Mouse (Mus musculus) lung, embryonic 15.5 days (tissue): ENCODE measurements around the gene Tnpo3. TPM values are rescaled to one million over a fixed set of nuclear protein-coding genes. Genes with fewer than 3 reads are reported as not detected.

Experiments
- ATAC-seq: fragments of 200-750 bp; cut with Nextera tagmentation; 2 replicates; pipeline ENCODE4 v1.8.0; 2017; ENCODE audit warnings: moderate number of reproducible peaks, borderline replicate concordance; ENCODE audit not compliant: low FRiP score, low TSS enrichment; ENCODE audit errors: extremely low read depth
- H3K27ac ChIP-seq: fragments of 300-500 bp; sonication (generic); 2 replicates; pipeline ENCODE4 v1.5.1; 2015; ENCODE audit warnings: moderate library complexity, mild to moderate bottlenecking, inconsistent platforms
- H3K27me3 ChIP-seq: fragments of 300-500 bp; sonication (generic); 2 replicates; pipeline ENCODE4 v1.6.1; 2015; ENCODE audit warnings: inconsistent platforms
- H3K36me3 ChIP-seq: fragments of 300-500 bp; sonication (generic); 2 replicates; pipeline ENCODE4 v1.6.1; 2015; ENCODE audit warnings: inconsistent platforms
- H3K4me1 ChIP-seq: fragments of 300-500 bp; sonication (generic); 2 replicates; pipeline ENCODE4 v1.6.1; 2015; ENCODE audit warnings: inconsistent platforms
- H3K4me2 ChIP-seq: fragments of 300-500 bp; sonication (generic); 2 replicates; pipeline ENCODE4 v1.6.1; 2015; ENCODE audit warnings: inconsistent platforms, mild to moderate bottlenecking, moderate library complexity
- H3K4me3 ChIP-seq: fragments of 300-500 bp; sonication (generic); 2 replicates; pipeline ENCODE4 v1.5.1; 2015; ENCODE audit warnings: mild to moderate bottlenecking, inconsistent platforms
- H3K9ac ChIP-seq: fragments of 300-500 bp; sonication (generic); 2 replicates; pipeline ENCODE4 v1.6.1; 2015; ENCODE audit warnings: inconsistent platforms
- H3K9me3 ChIP-seq: fragments of 300-500 bp; sonication (generic); 2 replicates; pipeline ENCODE4 v1.6.1; 2016; ENCODE audit warnings: inconsistent platforms
- WGBS: fragments of 180-500 bp; shearing (Covaris S2); methylation state at CpG from one replicate; pipeline ENCODE4 v1.1.7; 2015; 5-methylcytosine and 5-hydroxymethylcytosine counted together
- polyA plus RNA-seq: library from polyadenylated mRNA; unstranded; fragments of >200 nt; fragmentation: Nextera tagmentation; extraction: Ambion mirVana; gene quantifications from 2 replicates; pipeline ENCODE4 v1.2.1, GENCODE M21; 2015

Gene Tnpo3
- polyA plus RNA-seq, 1 experiment from 2014 or later: 83.2 TPM

GRCm38 (mm10) chr6:29537221-29537620 is 72.5 kb downstream of the Tnpo3 start:
- H3K27ac ChIP-seq: no peak overlapping the region
- no peak for ATAC-seq
- no peak overlapping the region for H3K9ac ChIP-seq
- H3K4me1 ChIP-seq: no peaks in the 10 kb centered on the region
- no peak overlapping the region for H3K4me2 ChIP-seq
- no peaks in the 10 kb centered on the region for H3K9me3 ChIP-seq
- WGBS: 75% methylated on average over 3 of the region's 3 CpGs
- peaks cover 21% of the 10 kb centered on the region for H3K36me3 ChIP-seq
- H3K27me3 ChIP-seq: no peaks in the 10 kb centered on the region
- H3K4me3 ChIP-seq: no peak overlapping the region

GRCm38 (mm10) chr6:29536651-29537193 is 73.0 kb downstream of the Tnpo3 start:
- no peak for ATAC-seq
- H3K4me1 ChIP-seq: no peaks in the 10 kb centered on the region
- 66% methylated on average over 4 of the region's 4 CpGs for WGBS
- no peak overlapping the region for H3K27ac ChIP-seq
- peaks cover 16% of the 10 kb centered on the region for H3K36me3 ChIP-seq
- H3K27me3 ChIP-seq: no peaks in the 10 kb centered on the region
- H3K9me3 ChIP-seq: no peaks in the 10 kb centered on the region
- H3K4me2 ChIP-seq: no peak overlapping the region
- H3K4me3 ChIP-seq: no peak overlapping the region
- no peak overlapping the region for H3K9ac ChIP-seq

DNA sequence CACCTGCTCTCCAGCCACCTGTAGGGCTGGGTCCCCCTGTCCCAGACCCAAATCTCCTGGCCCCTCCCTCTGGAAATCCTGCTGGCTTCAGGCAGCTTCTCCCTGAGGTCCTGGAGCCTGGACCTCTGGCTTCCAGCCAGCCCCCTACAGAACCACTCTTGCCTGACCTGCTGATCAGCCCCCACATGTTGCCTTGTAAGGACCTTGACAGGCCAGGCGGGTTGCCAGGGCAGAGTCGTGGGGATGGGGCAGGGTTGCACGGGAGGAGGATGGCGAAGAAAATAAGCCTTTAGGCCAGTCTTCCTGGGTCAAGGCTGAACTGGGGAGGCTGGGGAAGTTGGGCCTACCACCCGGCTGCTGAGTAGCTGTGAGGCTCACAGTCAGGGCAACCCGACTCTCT is 74.4 kb downstream of the Tnpo3 start:
- Histone ChIP-seq H3K4me1 (no peaks in the 10 kb centered on the region), H3K27ac (no peak overlapping the region), H3K4me3 (no peak overlapping the region), H3K4me2 (no peak overlapping the region), H3K27me3 (peaks cover 2% of the 10 kb centered on the region; the same call in 1 of the 2 replicates), H3K36me3 (peaks cover 7% of the 10 kb centered on the region), H3K9me3 (no peaks in the 10 kb centered on the region), H3K9ac (no peak overlapping the region)
- no peak for ATAC-seq
- WGBS: 65% methylated on average over 6 of the region's 6 CpGs

GRCm38 (mm10) chr6:29530050-29530449 is 79.6 kb downstream of the Tnpo3 start:
- 51% methylated on average over 4 of the region's 4 CpGs for WGBS
- H3K9me3 ChIP-seq: no peaks in the 10 kb centered on the region
- H3K36me3 ChIP-seq: no peaks in the 10 kb centered on the region

GRCm38 (mm10) chr6:29529444-29529820 is 80.3 kb downstream of the Tnpo3 start:
- WGBS: 28% methylated on average over 2 of the region's 2 CpGs
- H3K9me3 ChIP-seq: no peaks in the 10 kb centered on the region
- H3K4me1 ChIP-seq: peaks cover 30% of the 10 kb centered on the region
- no peaks in the 10 kb centered on the region for H3K36me3 ChIP-seq
- H3K27ac ChIP-seq: no peak overlapping the region
- H3K4me3 ChIP-seq: no peak overlapping the region
- no peak for ATAC-seq
- peak overlapping the region; percentile 20; the same call in 1 of the 2 replicates for H3K4me2 ChIP-seq
- no peak overlapping the region for H3K9ac ChIP-seq
- peaks cover 50% of the 10 kb centered on the region for H3K27me3 ChIP-seq

More at GRCm38 (mm10) chr6:29530050-29530449, 79.6 kb downstream of the Tnpo3 start:
- Histone ChIP-seq H3K27ac (no peak overlapping the region), H3K27me3 (peaks cover 50% of the 10 kb centered on the region), H3K4me2 (no peak overlapping the region), H3K4me1 (peaks cover 29% of the 10 kb centered on the region), H3K4me3 (no peak overlapping the region), H3K9ac (no peak overlapping the region)
- ATAC-seq: no peak

- Histone ChIP-seq H3K4me3 (no peak overlapping the region), H3K9ac (no peak overlapping the region), H3K4me2 (peak overlapping the region; percentile 20; the same call in 1 of the 2 replicates), H3K4me1 (peaks cover 34% of the 10 kb centered on the region), H3K27ac (no peak overlapping the region), H3K36me3 (no peaks in the 10 kb centered on the region), H3K27me3 (peaks cover 53% of the 10 kb centered on the region), H3K9me3 (no peaks in the 10 kb centered on the region)
- 17% methylated on average over 13 of the region's 13 CpGs for WGBS
- no peak for ATAC-seq
Measured at GRCm38 (mm10) chr6:29528561-29529443, 80.9 kb downstream of the Tnpo3 start.

DNA sequence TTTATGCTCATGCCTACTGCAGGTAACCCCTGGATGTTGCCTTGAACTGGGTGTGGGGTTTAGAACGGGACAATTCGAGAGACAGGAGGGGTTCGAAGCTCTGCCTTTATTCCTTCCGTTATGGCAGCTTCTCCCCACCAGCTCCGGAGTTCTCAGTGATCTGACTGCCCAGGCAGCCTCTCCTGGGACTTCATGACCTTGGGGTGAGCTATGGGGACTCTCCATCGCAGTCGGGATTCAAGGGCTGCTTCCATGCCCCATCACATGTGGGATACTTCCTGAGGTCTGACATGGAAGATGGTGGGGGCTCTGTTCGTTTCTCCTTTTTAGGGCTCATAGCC is 81.6 kb downstream of the Tnpo3 start:
- no peak overlapping the region for H3K9ac ChIP-seq
- peaks cover 34% of the 10 kb centered on the region for H3K4me1 ChIP-seq
- WGBS: 14% methylated on average over 8 of the region's 8 CpGs
- peak overlapping the region; percentile 99 for H3K4me2 ChIP-seq
- peak overlapping the region; percentile 56 for H3K4me3 ChIP-seq
- no peaks in the 10 kb centered on the region for H3K36me3 ChIP-seq
- H3K27ac ChIP-seq: no peak overlapping the region
- ATAC-seq: no peak
- peaks cover 53% of the 10 kb centered on the region for H3K27me3 ChIP-seq
- H3K9me3 ChIP-seq: no peaks in the 10 kb centered on the region

GRCm38 (mm10) chr6:29527361-29528164 is 82.1 kb downstream of the Tnpo3 start:
- Histone ChIP-seq H3K4me3 (peak overlapping the region; percentile 56), H3K27ac (no peak overlapping the region), H3K4me2 (peak overlapping the region; percentile 99), H3K9ac (no peak overlapping the region), H3K36me3 (no peaks in the 10 kb centered on the region), H3K27me3 (peaks cover 53% of the 10 kb centered on the region), H3K9me3 (no peaks in the 10 kb centered on the region), H3K4me1 (peaks cover 34% of the 10 kb centered on the region)
- 4% methylated on average over 34 of the region's 34 CpGs for WGBS
- ATAC-seq: no peak

GRCm38 (mm10) chr6:29526281-29527251 is 83.1 kb downstream of the Tnpo3 start, which contains the start of gene Irf5:
Irf5 (plus strand) TSS chr6:29526625.
- H3K4me3 ChIP-seq: peak within 1 kb of the TSS; percentile 56
- H3K27ac ChIP-seq: no peak within 1 kb of the TSS
- no peaks in the 10 kb centered on the region for H3K36me3 ChIP-seq
- peaks cover 34% of the 10 kb centered on the region for H3K4me1 ChIP-seq
- peaks cover 53% of the 10 kb centered on the region for H3K27me3 ChIP-seq
- H3K9ac ChIP-seq: peak within 1 kb of the TSS; percentile 40
- ATAC-seq: peak; percentile 36; the same call in 1 of the 2 replicates
- H3K9me3 ChIP-seq: no peaks in the 10 kb centered on the region
- WGBS: under 1% methylated on average over 73 of the region's 96 CpGs
- peak within 1 kb of the TSS; percentile 99 for H3K4me2 ChIP-seq

DNA sequence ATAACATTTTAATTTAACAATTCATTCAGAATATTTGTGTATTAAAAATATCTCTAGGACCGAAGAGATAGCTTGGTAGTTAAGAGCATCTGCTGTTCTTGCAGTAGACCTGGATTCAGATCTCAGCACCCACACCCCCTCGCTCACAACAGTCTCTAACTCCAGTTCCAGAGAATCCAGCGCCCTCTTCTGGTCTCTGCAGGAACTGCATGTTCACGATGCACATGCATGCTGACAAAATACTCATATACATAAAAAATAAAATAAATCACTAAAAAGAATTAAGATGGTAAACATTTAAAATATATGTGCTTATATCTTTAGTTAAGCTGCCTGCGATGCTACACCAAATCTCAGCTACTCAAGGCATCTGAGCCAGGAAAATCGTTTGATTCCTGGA is 84.4 kb downstream of the Tnpo3 start:
- H3K9me3 ChIP-seq: no peaks in the 10 kb centered on the region
- H3K36me3 ChIP-seq: no peaks in the 10 kb centered on the region
- H3K27ac ChIP-seq: no peak overlapping the region
- peaks cover 51% of the 10 kb centered on the region for H3K27me3 ChIP-seq
- 75% methylated on average over 6 of the region's 6 CpGs for WGBS
- ATAC-seq: no peak
- H3K4me3 ChIP-seq: no peak overlapping the region
- H3K4me1 ChIP-seq: peaks cover 34% of the 10 kb centered on the region
- no peak overlapping the region for H3K9ac ChIP-seq
- H3K4me2 ChIP-seq: no peak overlapping the region

GRCm38 (mm10) chr6:29524034-29524489 is 85.6 kb downstream of the Tnpo3 start:
- Histone ChIP-seq H3K27me3 (peaks cover 39% of the 10 kb centered on the region), H3K4me3 (no peak overlapping the region), H3K27ac (no peak overlapping the region), H3K36me3 (no peaks in the 10 kb centered on the region), H3K9ac (no peak overlapping the region), H3K9me3 (no peaks in the 10 kb centered on the region), H3K4me1 (peaks cover 31% of the 10 kb centered on the region), H3K4me2 (no peak overlapping the region)
- peak; percentile 36; the same call in 1 of the 2 replicates for ATAC-seq
- WGBS: 31% methylated on average over 6 of the region's 6 CpGs
